Mouse (Mus musculus) stomach, embryonic 14.5 days (tissue): Measurements from ENCODE around the gene Vmn1r76. TPM values are rescaled to one million over a fixed set of nuclear protein-coding genes. Genes with fewer than 3 reads are reported as not detected.

Experiments used
- ATAC-seq: fragments of 200-750 bp; cut with Nextera tagmentation; 2 replicates; pipeline ENCODE4 v1.8.0; 2017; ENCODE audit warnings: low read depth, moderate TSS enrichment; ENCODE audit not compliant: insufficient number of reproducible peaks, insufficient read depth, low FRiP score
- H3K27ac ChIP-seq: fragments of 300-500 bp; sonication (generic); 2 replicates; pipeline ENCODE4 v1.5.1; 2014; ENCODE audit warnings: mild to moderate bottlenecking, low read length, moderate library complexity, mixed read lengths
- H3K27me3 ChIP-seq: fragments of 300-500 bp; sonication (generic); 2 replicates; pipeline ENCODE4 v1.6.1; 2014; ENCODE audit warnings: low read length, control low read depth, mixed read lengths; ENCODE audit not compliant: control insufficient read depth, insufficient read depth
- H3K36me3 ChIP-seq: fragments of 300-500 bp; sonication (generic); 2 replicates; pipeline ENCODE4 v1.6.1; 2014; ENCODE audit warnings: mild to moderate bottlenecking, control low read depth, low read length, moderate library complexity, mixed read lengths; ENCODE audit not compliant: control insufficient read depth, insufficient read depth
- H3K4me1 ChIP-seq: fragments of 300-500 bp; sonication (generic); 2 replicates; pipeline ENCODE4 v1.6.1; 2014; ENCODE audit warnings: low read length, control low read depth, mixed read lengths; ENCODE audit not compliant: control insufficient read depth, insufficient read depth
- H3K4me2 ChIP-seq: fragments of 300-500 bp; sonication (generic); replicated peaks from 2 replicates; pipeline ENCODE4 v1.6.1; 2014; ENCODE audit warnings: low read depth, low read length, control low read depth
- H3K4me3 ChIP-seq: fragments of 300-500 bp; sonication (generic); 2 replicates; pipeline ENCODE4 v1.5.1; 2014; ENCODE audit warnings: low read depth, low read length, control low read depth
- H3K9ac ChIP-seq: fragments of 300-500 bp; sonication (generic); replicated peaks from 2 replicates; pipeline ENCODE4 v1.6.1; 2014; ENCODE audit warnings: low read depth, mild to moderate bottlenecking, control low read depth, low read length, moderate library complexity, mixed read lengths
- H3K9me3 ChIP-seq: fragments of 300-500 bp; sonication (generic); 2 replicates; pipeline ENCODE4 v1.6.1; 2016; ENCODE audit warnings: low read depth, low read length, control low read depth; ENCODE audit not compliant: control insufficient read depth
- WGBS: fragments of 180-500 bp; shearing (Covaris S2); extraction: QIAGEN DNeasy Blood & Tissue Kit; methylation state at CpG from one replicate; pipeline ENCODE4 v1.1.7; 2014; 5-methylcytosine and 5-hydroxymethylcytosine counted together
- polyA plus RNA-seq: library from polyadenylated mRNA; unstranded; fragments of >200 nt; fragmentation: Nextera tagmentation; extraction: Ambion mirVana; gene quantifications from 2 replicates; pipeline ENCODE4 v1.2.1, GENCODE M21; 2014

The Vmn1r76 gene
- not detected in 2 replicates for polyA plus RNA-seq

GRCm38 (mm10) chr7:11938113-11938512 lies at the start of gene Vmn1r76:
TSS of gene Vmn1r76 (minus strand) at chr7:11938213.
- Histone ChIP-seq H3K36me3 (no peaks in the 10 kb centered on the region), H3K9me3 (no peaks in the 10 kb centered on the region), H3K4me3 (no peak within 1 kb of the TSS), H3K9ac (no peak within 1 kb of the TSS), H3K27me3 (no peaks in the 10 kb centered on the region), H3K4me1 (no peaks in the 10 kb centered on the region), H3K27ac (no peak within 1 kb of the TSS), H3K4me2 (no peak within 1 kb of the TSS)
- ATAC-seq: no peak

GRCm38 (mm10) chr7:11972611-11973010 lies 34.6 kb upstream of the Vmn1r76 start:
- no peak for ATAC-seq
- H3K9ac ChIP-seq: no peak overlapping the region
- no peak overlapping the region for H3K4me2 ChIP-seq
- H3K9me3 ChIP-seq: peaks cover 3% of the 10 kb centered on the region; the same call in 1 of the 2 replicates
- H3K36me3 ChIP-seq: no peaks in the 10 kb centered on the region
- no peaks in the 10 kb centered on the region for H3K4me1 ChIP-seq
- no peak overlapping the region for H3K4me3 ChIP-seq
- no peaks in the 10 kb centered on the region for H3K27me3 ChIP-seq
- H3K27ac ChIP-seq: no peak overlapping the region

GRCm38 (mm10) chr7:11947991-11948390 lies 10.0 kb upstream of the Vmn1r76 start:
- no peak for ATAC-seq
- no peak overlapping the region for H3K4me3 ChIP-seq
- H3K9ac ChIP-seq: no peak overlapping the region
- H3K27me3 ChIP-seq: no peaks in the 10 kb centered on the region
- no peak overlapping the region for H3K27ac ChIP-seq
- H3K9me3 ChIP-seq: peaks cover 4% of the 10 kb centered on the region; the same call in 1 of the 2 replicates
- no peaks in the 10 kb centered on the region for H3K36me3 ChIP-seq
- WGBS: 73% methylated on average over 3 of the region's 3 CpGs
- no peaks in the 10 kb centered on the region for H3K4me1 ChIP-seq
- H3K4me2 ChIP-seq: no peak overlapping the region

GRCm38 (mm10) chr7:11874330-11874729 lies 63.7 kb downstream of the Vmn1r76 start, which contains the start of gene Vmn1r75:
TSS of gene Vmn1r75 (plus strand) at chr7:11874630.
- ATAC-seq: no peak
- Histone ChIP-seq H3K9me3 (peaks cover 4% of the 10 kb centered on the region; the same call in 1 of the 2 replicates), H3K27me3 (no peaks in the 10 kb centered on the region), H3K4me1 (no peaks in the 10 kb centered on the region), H3K4me3 (no peak within 1 kb of the TSS), H3K4me2 (no peak within 1 kb of the TSS), H3K36me3 (no peaks in the 10 kb centered on the region), H3K27ac (no peak within 1 kb of the TSS), H3K9ac (no peak within 1 kb of the TSS)

Other genes with a start within 250 kb of the Vmn1r76 start
- gene Vmn1r73, start 207.9 kb downstream of the Vmn1r76 start, polyA plus RNA-seq: not detected in 2 replicates
- not detected in 2 replicates for gene Vmn1r74, start 104.2 kb downstream of the Vmn1r76 start, polyA plus RNA-seq
- gene Vmn1r75, start 63.6 kb downstream of the Vmn1r76 start, polyA plus RNA-seq: not detected in 2 replicates
- gene Vmn1r77, start 98.5 kb upstream of the Vmn1r76 start, polyA plus RNA-seq: not detected in 2 replicates
- not detected in 2 replicates for gene Vmn1r78, start 212.0 kb upstream of the Vmn1r76 start, polyA plus RNA-seq
- not detected in 2 replicates for gene Vmn1r79, start 233.1 kb upstream of the Vmn1r76 start, polyA plus RNA-seq